Mouse (Mus musculus) heart, postnatal 0 days (tissue): ENCODE measurements around the gene Slc25a10.

Source experiments
- CTCF ChIP-seq: IDR thresholded peaks from 2 replicates; pipeline ENCODE4 v1.5.1; 2016; ENCODE audit warnings: antibody characterized with exemption, control low read depth, low read depth
- EP300 ChIP-seq: IDR thresholded peaks from 2 replicates; pipeline ENCODE4 v1.6.1; 2016; ENCODE audit warnings: antibody characterized with exemption, low read depth

DNA sequence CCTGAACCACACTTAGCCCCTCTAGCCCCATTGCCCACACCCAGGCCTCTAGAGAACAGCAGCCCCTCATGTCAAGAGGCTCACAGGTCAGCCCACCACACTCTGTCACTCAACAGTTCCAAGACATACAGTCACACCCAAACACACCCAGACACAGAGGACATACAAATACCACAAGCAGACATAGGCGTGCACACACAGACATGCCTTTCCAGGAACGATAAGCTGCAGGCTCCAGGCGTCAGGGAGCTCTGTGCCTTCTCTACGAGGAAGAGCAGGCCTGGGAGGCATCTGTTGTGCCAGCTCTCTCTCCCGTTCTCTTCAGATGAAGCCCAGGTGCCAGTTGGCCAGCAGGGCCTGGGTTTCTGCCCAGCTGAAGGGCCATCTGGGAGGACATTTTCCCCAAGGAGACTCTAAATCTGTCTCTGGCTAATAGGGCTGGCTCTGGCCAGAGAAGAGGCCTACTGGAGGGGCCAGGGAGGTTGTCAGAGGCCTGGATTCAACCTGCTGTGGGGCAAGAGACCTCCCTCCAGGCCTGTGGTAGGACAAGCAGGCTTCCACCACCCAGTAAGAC, 29.4 kb downstream of the Slc25a10 start:
- TF ChIP-seq EP300 (no peak), CTCF (no peak)
